Mouse (Mus musculus) intestine, postnatal 0 days (tissue): ENCODE data around the gene Grik4. TPM values are rescaled to one million over a fixed set of nuclear protein-coding genes. Genes with fewer than 3 reads are reported as not detected.

ENCODE experiments used
- ATAC-seq: fragments of 200-750 bp; cut with Nextera tagmentation; 2 replicates; pipeline ENCODE4 v1.8.0; 2017; ENCODE audit warnings: mild to moderate bottlenecking, moderate TSS enrichment, moderate library complexity
- H3K27ac ChIP-seq: fragments of 300-500 bp; sonication (generic); 2 replicates; pipeline ENCODE4 v1.5.1; 2014; ENCODE audit warnings: mild to moderate bottlenecking, low read depth, low read length, moderate library complexity
- H3K27me3 ChIP-seq: fragments of 300-500 bp; sonication (generic); replicated peaks from 2 replicates; pipeline ENCODE4 v1.6.1; 2014; ENCODE audit warnings: low read length, mixed read lengths; ENCODE audit not compliant: control insufficient read depth, insufficient read depth
- H3K36me3 ChIP-seq: fragments of 300-500 bp; sonication (generic); 2 replicates; pipeline ENCODE4 v1.6.1; 2014; ENCODE audit warnings: mild to moderate bottlenecking, moderate library complexity; ENCODE audit not compliant: control insufficient read depth, insufficient read depth
- H3K4me1 ChIP-seq: fragments of 300-500 bp; sonication (generic); replicated peaks from 2 replicates; pipeline ENCODE4 v1.6.1; 2014; ENCODE audit warnings: antibody characterized with exemption, low read length, mixed read lengths; ENCODE audit not compliant: control insufficient read depth, insufficient read depth
- H3K4me2 ChIP-seq: fragments of 300-500 bp; sonication (generic); replicated peaks from 2 replicates; pipeline ENCODE4 v1.6.1; 2014; ENCODE audit warnings: low read depth, mild to moderate bottlenecking, moderate library complexity
- H3K4me3 ChIP-seq: fragments of 300-500 bp; sonication (generic); 2 replicates; pipeline ENCODE4 v1.5.1; 2014; ENCODE audit warnings: low read depth, low read length
- H3K9ac ChIP-seq: fragments of 300-500 bp; sonication (generic); 2 replicates; pipeline ENCODE4 v1.6.1; 2014; ENCODE audit warnings: mild to moderate bottlenecking, low read depth, low read length
- H3K9me3 ChIP-seq: fragments of 300-500 bp; sonication (generic); 2 replicates; pipeline ENCODE4 v1.6.1; 2016; ENCODE audit warnings: mixed run types; ENCODE audit not compliant: control insufficient read depth
- CTCF ChIP-seq: sonication (generic); IDR thresholded peaks from 2 replicates; pipeline ENCODE4 v1.5.1; 2016; ENCODE audit warnings: low read depth, mild to moderate bottlenecking, control low read depth, antibody characterized with exemption, moderate library complexity
- WGBS: fragments of 180-500 bp; shearing (Covaris S2); extraction: QIAGEN DNeasy Blood & Tissue Kit; methylation state at CpG from one replicate; pipeline ENCODE4 v1.1.7; 2014; 5-methylcytosine and 5-hydroxymethylcytosine counted together
- polyA plus RNA-seq: library from polyadenylated mRNA; unstranded; fragments of >200 nt; fragmentation: Nextera tagmentation; extraction: Ambion mirVana; gene quantifications from 2 replicates; pipeline ENCODE4 v1.2.1, GENCODE M21; 2015

The Grik4 gene
- polyA plus RNA-seq, 1 experiment from 2014 or later, result 0.68 TPM

GRCm38 (mm10) chr9:42614409-42614808, 329.9 kb downstream of the Grik4 start:
- ATAC-seq, result no peak
- 75% methylated on average over 10 of the region's 10 CpGs for WGBS
- H3K4me3 ChIP-seq, result no peak overlapping the region
- no peaks in the 10 kb centered on the region for H3K4me1 ChIP-seq
- no peak for TF ChIP-seq CTCF
- H3K27ac ChIP-seq, result no peak overlapping the region
- H3K4me2 ChIP-seq, result no peak overlapping the region
- H3K27me3 ChIP-seq, result no peaks in the 10 kb centered on the region
- H3K9ac ChIP-seq, result no peak overlapping the region
- H3K36me3 ChIP-seq, result no peaks in the 10 kb centered on the region
- no peaks in the 10 kb centered on the region for H3K9me3 ChIP-seq

DNA sequence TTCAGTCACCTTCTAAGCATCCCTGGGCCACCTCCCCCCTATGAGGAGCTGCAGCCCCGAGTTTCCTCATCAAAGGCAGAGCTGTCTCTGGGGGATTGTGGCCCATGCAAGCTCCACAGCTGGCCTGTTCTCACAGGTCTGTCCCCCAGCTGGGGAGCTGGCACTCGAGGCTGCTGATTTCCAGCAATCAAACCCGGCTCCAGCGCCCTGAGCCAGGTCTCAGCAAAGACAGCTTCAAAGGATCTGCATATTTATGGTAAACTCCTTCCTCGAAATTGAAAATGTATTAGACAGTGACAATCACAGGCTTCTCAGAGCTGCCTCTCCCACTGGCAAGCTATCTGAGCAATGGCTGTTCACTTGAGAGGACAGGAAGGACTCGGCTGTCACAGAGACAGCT, 330.5 kb downstream of the Grik4 start:
- Histone ChIP-seq H3K27me3 (no peaks in the 10 kb centered on the region), H3K4me1 (no peaks in the 10 kb centered on the region), H3K4me3 (no peak overlapping the region), H3K36me3 (no peaks in the 10 kb centered on the region), H3K4me2 (no peak overlapping the region), H3K9me3 (no peaks in the 10 kb centered on the region), H3K27ac (no peak overlapping the region), H3K9ac (no peak overlapping the region)
- TF ChIP-seq CTCF, result no peak
- 58% methylated on average over 6 of the region's 6 CpGs for WGBS
- no peak for ATAC-seq

GRCm38 (mm10) chr9:42612482-42612991, 331.8 kb downstream of the Grik4 start:
- no peak overlapping the region for H3K4me3 ChIP-seq
- 69% methylated on average over 14 of the region's 14 CpGs for WGBS
- H3K27ac ChIP-seq, result no peak overlapping the region
- H3K36me3 ChIP-seq, result no peaks in the 10 kb centered on the region
- H3K9me3 ChIP-seq, result no peaks in the 10 kb centered on the region
- H3K4me2 ChIP-seq, result no peak overlapping the region
- ATAC-seq, result no peak
- no peak for TF ChIP-seq CTCF
- no peak overlapping the region for H3K9ac ChIP-seq
- no peaks in the 10 kb centered on the region for H3K27me3 ChIP-seq
- H3K4me1 ChIP-seq, result no peaks in the 10 kb centered on the region

DNA sequence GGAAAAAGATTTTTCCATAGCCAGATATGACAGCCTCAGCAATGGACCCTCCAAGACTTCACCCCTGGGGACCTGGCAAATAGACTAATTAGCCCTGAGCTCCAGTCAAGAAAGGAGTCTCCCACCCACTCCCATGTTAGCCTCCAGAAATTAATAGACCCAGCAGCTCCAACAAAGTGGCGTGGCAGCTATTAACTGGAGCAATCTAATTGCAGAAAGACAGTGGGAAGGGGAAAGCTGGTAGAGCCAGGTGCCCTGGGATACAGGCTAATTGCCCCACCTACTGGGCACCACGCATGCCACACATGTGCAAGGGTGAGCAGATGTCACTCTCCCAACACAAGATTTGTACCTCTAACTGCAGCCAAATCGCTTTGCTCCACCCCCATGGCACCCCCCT, 342.8 kb downstream of the Grik4 start:
- no peak for ATAC-seq
- H3K27me3 ChIP-seq, result no peaks in the 10 kb centered on the region
- no peak overlapping the region for H3K4me3 ChIP-seq
- no peak overlapping the region for H3K4me2 ChIP-seq
- no peak overlapping the region for H3K27ac ChIP-seq
- TF ChIP-seq CTCF, result peak; percentile 69
- H3K36me3 ChIP-seq, result no peaks in the 10 kb centered on the region
- no peaks in the 10 kb centered on the region for H3K4me1 ChIP-seq
- H3K9ac ChIP-seq, result no peak overlapping the region
- WGBS, result 55% methylated on average over 3 of the region's 3 CpGs
- no peaks in the 10 kb centered on the region for H3K9me3 ChIP-seq

GRCm38 (mm10) chr9:42597525-42597924, 346.8 kb downstream of the Grik4 start:
- ATAC-seq, result no peak

DNA sequence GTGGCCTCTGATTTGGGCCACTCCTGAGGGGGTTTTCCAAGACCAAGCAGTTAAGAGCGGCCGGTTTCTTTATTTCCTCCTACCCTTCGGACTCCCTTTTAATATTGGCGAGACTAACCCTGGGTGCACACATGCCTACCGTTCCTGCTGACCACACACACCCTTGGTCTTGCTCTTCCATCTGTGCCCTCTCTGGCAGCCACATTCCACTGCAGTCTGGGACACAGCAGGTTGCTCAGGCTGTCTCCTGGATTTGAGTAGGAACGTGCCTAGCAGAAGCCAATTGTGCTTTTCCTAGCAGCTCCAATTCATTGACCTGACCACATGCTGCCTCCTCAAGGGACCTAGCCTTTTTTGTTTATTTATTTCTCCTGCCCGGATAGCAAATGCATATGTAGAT, 365.8 kb downstream of the Grik4 start:
- H3K4me1 ChIP-seq, result no peaks in the 10 kb centered on the region
- no peak overlapping the region for H3K9ac ChIP-seq
- no peaks in the 10 kb centered on the region for H3K9me3 ChIP-seq
- no peak for ATAC-seq
- H3K27me3 ChIP-seq, result no peaks in the 10 kb centered on the region
- no peak overlapping the region for H3K27ac ChIP-seq
- H3K36me3 ChIP-seq, result no peaks in the 10 kb centered on the region
- H3K4me2 ChIP-seq, result no peak overlapping the region
- TF ChIP-seq CTCF, result no peak
- no peak overlapping the region for H3K4me3 ChIP-seq
- 72% methylated on average over 7 of the region's 7 CpGs for WGBS

More at GRCm38 (mm10) chr9:42597525-42597924, 346.8 kb downstream of the Grik4 start:
- no peaks in the 10 kb centered on the region for H3K9me3 ChIP-seq
- H3K4me1 ChIP-seq, result no peaks in the 10 kb centered on the region
- H3K36me3 ChIP-seq, result no peaks in the 10 kb centered on the region
- H3K27ac ChIP-seq, result no peak overlapping the region
- H3K4me2 ChIP-seq, result no peak overlapping the region
- no peak overlapping the region for H3K4me3 ChIP-seq
- 72% methylated on average over 9 of the region's 9 CpGs for WGBS
- H3K9ac ChIP-seq, result no peak overlapping the region
- no peak for TF ChIP-seq CTCF
- H3K27me3 ChIP-seq, result no peaks in the 10 kb centered on the region

DNA sequence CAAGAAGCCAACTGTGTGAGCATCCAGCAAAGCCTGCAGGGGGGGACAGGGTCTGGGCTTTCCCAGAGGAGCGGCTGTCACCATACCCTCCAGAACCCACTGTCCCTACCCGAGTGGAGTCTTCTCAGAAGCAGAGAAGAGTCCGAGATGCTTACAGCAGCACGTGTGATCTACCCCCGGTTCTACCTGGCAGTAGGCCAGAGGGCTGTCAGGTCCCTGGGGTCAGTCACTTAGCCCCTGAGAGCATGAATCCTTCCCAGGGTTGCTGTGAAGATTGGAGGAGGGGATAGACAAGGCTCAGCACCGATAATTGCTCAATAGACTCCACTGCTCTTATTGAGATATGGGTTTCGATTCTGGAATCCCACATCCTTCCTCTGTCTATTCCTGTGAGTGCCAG, 366.2 kb downstream of the Grik4 start:
- H3K9ac ChIP-seq, result no peak overlapping the region
- no peaks in the 10 kb centered on the region for H3K9me3 ChIP-seq
- H3K4me1 ChIP-seq, result no peaks in the 10 kb centered on the region
- ATAC-seq, result no peak
- no peaks in the 10 kb centered on the region for H3K27me3 ChIP-seq
- H3K4me3 ChIP-seq, result no peak overlapping the region
- H3K4me2 ChIP-seq, result no peak overlapping the region
- no peak overlapping the region for H3K27ac ChIP-seq
- no peak for TF ChIP-seq CTCF
- no peaks in the 10 kb centered on the region for H3K36me3 ChIP-seq
- WGBS, result 78% methylated on average over 7 of the region's 7 CpGs
